Mouse (Mus musculus) embryonic facial prominence, embryonic 10.5 days (tissue): ENCODE measurements around the gene Abcc4. TPM values are rescaled to one million over a fixed set of nuclear protein-coding genes. Genes with fewer than 3 reads are reported as not detected.
A peak's percentile ranks its signal among the peaks of the same experiment; 100 is the strongest.

Experiments used
- DNase-seq: peaks from one replicate; pipeline ENCODE4 v3.0.0-alpha.2; 2017; ENCODE audit warnings: low spot score
- H3K27ac ChIP-seq: fragments of 300-500 bp; sonication (generic); replicated peaks from 2 replicates; pipeline ENCODE4 v1.5.1; 2016; ENCODE audit warnings: mild to moderate bottlenecking
- H3K27me3 ChIP-seq: fragments of 300-500 bp; sonication (generic); replicated peaks from 2 replicates; pipeline ENCODE4 v1.6.1; 2016; ENCODE audit warnings: low read depth, mild to moderate bottlenecking; ENCODE audit not compliant: poor library complexity, severe bottlenecking
- H3K36me3 ChIP-seq: fragments of 300-500 bp; sonication (generic); replicated peaks from 2 replicates; pipeline ENCODE4 v1.6.1; 2016; ENCODE audit warnings: mild to moderate bottlenecking, moderate library complexity
- H3K4me1 ChIP-seq: fragments of 300-500 bp; sonication (generic); 2 replicates; pipeline ENCODE4 v1.6.1; 2016
- H3K4me3 ChIP-seq: fragments of 300-500 bp; sonication (generic); 2 replicates; pipeline ENCODE4 v1.5.1; 2016; ENCODE audit warnings: mild to moderate bottlenecking, moderate library complexity
- H3K9me3 ChIP-seq: fragments of 300-500 bp; sonication (generic); 2 replicates; pipeline ENCODE4 v1.6.1; 2016; ENCODE audit warnings: mild to moderate bottlenecking
- WGBS: fragments of 180-500 bp; shearing (Covaris S2); methylation state at CpG from one replicate; pipeline ENCODE4 v1.1.7; 2016; 5-methylcytosine and 5-hydroxymethylcytosine counted together
- polyA plus RNA-seq: library from polyadenylated mRNA; unstranded; fragments of >200 nt; fragmentation: Nextera tagmentation; extraction: Ambion mirVana; gene quantifications from 2 replicates; pipeline ENCODE4 v1.2.1, GENCODE M21; 2016

The Abcc4 gene
- polyA plus RNA-seq, 1 experiment from 2014 or later, result 3.2 TPM

- H3K27me3 ChIP-seq, result peaks cover 83% of the 10 kb centered on the region
- peaks cover 24% of the 10 kb centered on the region for H3K4me1 ChIP-seq
- no peaks in the 10 kb centered on the region for H3K36me3 ChIP-seq
- H3K9me3 ChIP-seq, result no peaks in the 10 kb centered on the region
- no peak for DNase-seq
- H3K27ac ChIP-seq, result no peak overlapping the region
- WGBS, result 82% methylated on average over 11 of the region's 11 CpGs
- H3K4me3 ChIP-seq, result no peak overlapping the region
These were observed 943 bp upstream of the Abcc4 start for GRCm38 (mm10) chr14:118706962-118707361.

GRCm38 (mm10) chr14:118705465-118705807 lies 583 bp downstream of the Abcc4 start:
- DNase-seq, result no peak
- 2% methylated on average over 10 of the region's 10 CpGs for WGBS
- Histone ChIP-seq H3K4me1 (peaks cover 27% of the 10 kb centered on the region), H3K9me3 (no peaks in the 10 kb centered on the region), H3K27ac (peak overlapping the region; percentile 70), H3K27me3 (peaks cover 68% of the 10 kb centered on the region), H3K36me3 (no peaks in the 10 kb centered on the region), H3K4me3 (peak overlapping the region; percentile 70)

GRCm38 (mm10) chr14:118703363-118703762 lies 2.7 kb downstream of the Abcc4 start:
- peaks cover 40% of the 10 kb centered on the region for H3K4me1 ChIP-seq
- no peak overlapping the region for H3K4me3 ChIP-seq
- WGBS, result 84% methylated on average over 9 of the region's 9 CpGs
- peaks cover 55% of the 10 kb centered on the region for H3K27me3 ChIP-seq
- no peak overlapping the region for H3K27ac ChIP-seq
- no peaks in the 10 kb centered on the region for H3K9me3 ChIP-seq
- DNase-seq, result no peak
- H3K36me3 ChIP-seq, result no peaks in the 10 kb centered on the region

GRCm38 (mm10) chr14:118701991-118702608 lies 3.9 kb downstream of the Abcc4 start:
- no peak overlapping the region for H3K4me3 ChIP-seq
- H3K36me3 ChIP-seq, result no peaks in the 10 kb centered on the region
- H3K27me3 ChIP-seq, result peaks cover 44% of the 10 kb centered on the region
- H3K27ac ChIP-seq, result no peak overlapping the region
- H3K4me1 ChIP-seq, result peaks cover 40% of the 10 kb centered on the region
- DNase-seq, result no peak
- H3K9me3 ChIP-seq, result no peaks in the 10 kb centered on the region
- WGBS, result 57% methylated on average over 7 of the region's 7 CpGs

- H3K27me3 ChIP-seq, result peaks cover 29% of the 10 kb centered on the region
- no peak for DNase-seq
- peaks cover 28% of the 10 kb centered on the region for H3K4me1 ChIP-seq
- 84% methylated on average over 7 of the region's 7 CpGs for WGBS
- H3K27ac ChIP-seq, result no peak overlapping the region
- H3K4me3 ChIP-seq, result no peak overlapping the region
- no peaks in the 10 kb centered on the region for H3K36me3 ChIP-seq
- no peaks in the 10 kb centered on the region for H3K9me3 ChIP-seq
These were observed 5.4 kb downstream of the Abcc4 start for GRCm38 (mm10) chr14:118700576-118700975.

- no peak overlapping the region for H3K4me3 ChIP-seq
- no peak overlapping the region for H3K27ac ChIP-seq
- no peak for DNase-seq
- no peaks in the 10 kb centered on the region for H3K9me3 ChIP-seq
- peaks cover 24% of the 10 kb centered on the region for H3K4me1 ChIP-seq
- WGBS, result 62% methylated on average over 5 of the region's 5 CpGs
- H3K36me3 ChIP-seq, result no peaks in the 10 kb centered on the region
- peaks cover 23% of the 10 kb centered on the region for H3K27me3 ChIP-seq
These were observed 6.1 kb downstream of the Abcc4 start for GRCm38 (mm10) chr14:118699963-118700362.

GRCm38 (mm10) chr14:118699508-118699907 lies 6.5 kb downstream of the Abcc4 start:
- Histone ChIP-seq H3K9me3 (no peaks in the 10 kb centered on the region), H3K27me3 (peaks cover 18% of the 10 kb centered on the region), H3K36me3 (no peaks in the 10 kb centered on the region), H3K27ac (no peak overlapping the region), H3K4me3 (no peak overlapping the region), H3K4me1 (peaks cover 24% of the 10 kb centered on the region)
- 86% methylated on average over 10 of the region's 10 CpGs for WGBS
- no peak for DNase-seq

- Histone ChIP-seq H3K4me1 (peaks cover 31% of the 10 kb centered on the region), H3K4me3 (no peak overlapping the region), H3K27ac (no peak overlapping the region), H3K36me3 (no peaks in the 10 kb centered on the region), H3K9me3 (no peaks in the 10 kb centered on the region), H3K27me3 (no peaks in the 10 kb centered on the region)
- 93% methylated on average over 16 of the region's 16 CpGs for WGBS
- DNase-seq, result no peak
These were observed 9.3 kb downstream of the Abcc4 start for GRCm38 (mm10) chr14:118696556-118697289.

- H3K4me3 ChIP-seq, result no peak overlapping the region
- H3K27ac ChIP-seq, result no peak overlapping the region
- no peaks in the 10 kb centered on the region for H3K27me3 ChIP-seq
- no peaks in the 10 kb centered on the region for H3K36me3 ChIP-seq
- H3K9me3 ChIP-seq, result no peaks in the 10 kb centered on the region
- 94% methylated on average over 11 of the region's 11 CpGs for WGBS
- DNase-seq, result no peak
- H3K4me1 ChIP-seq, result peaks cover 37% of the 10 kb centered on the region
These were observed 10.2 kb downstream of the Abcc4 start for GRCm38 (mm10) chr14:118695866-118696265.

GRCm38 (mm10) chr14:118694321-118694720 lies 11.7 kb downstream of the Abcc4 start:
- WGBS, result 85% methylated on average over 7 of the region's 7 CpGs
- Histone ChIP-seq H3K36me3 (no peaks in the 10 kb centered on the region), H3K4me1 (peaks cover 32% of the 10 kb centered on the region), H3K27me3 (no peaks in the 10 kb centered on the region), H3K27ac (no peak overlapping the region), H3K9me3 (no peaks in the 10 kb centered on the region), H3K4me3 (no peak overlapping the region)
- DNase-seq, result no peak

GRCm38 (mm10) chr14:118691910-118692309 lies 14.1 kb downstream of the Abcc4 start:
- no peaks in the 10 kb centered on the region for H3K27me3 ChIP-seq
- peak overlapping the region; percentile 35; the same call in 1 of the 2 replicates for H3K27ac ChIP-seq
- no peaks in the 10 kb centered on the region for H3K36me3 ChIP-seq
- no peak overlapping the region for H3K4me3 ChIP-seq
- DNase-seq, result no peak
- peaks cover 34% of the 10 kb centered on the region for H3K4me1 ChIP-seq
- H3K9me3 ChIP-seq, result no peaks in the 10 kb centered on the region
- WGBS, result 76% methylated on average over 6 of the region's 6 CpGs

- no peaks in the 10 kb centered on the region for H3K36me3 ChIP-seq
- no peak for DNase-seq
- 84% methylated on average over 5 of the region's 5 CpGs for WGBS
- peaks cover 36% of the 10 kb centered on the region for H3K4me1 ChIP-seq
- H3K27me3 ChIP-seq, result no peaks in the 10 kb centered on the region
- no peak overlapping the region for H3K27ac ChIP-seq
- no peaks in the 10 kb centered on the region for H3K9me3 ChIP-seq
- no peak overlapping the region for H3K4me3 ChIP-seq
These were observed 14.6 kb downstream of the Abcc4 start for GRCm38 (mm10) chr14:118691404-118691803.

- no peak overlapping the region for H3K27ac ChIP-seq
- peaks cover 36% of the 10 kb centered on the region for H3K4me1 ChIP-seq
- no peaks in the 10 kb centered on the region for H3K9me3 ChIP-seq
- 59% methylated on average over 8 of the region's 8 CpGs for WGBS
- no peak overlapping the region for H3K4me3 ChIP-seq
- H3K27me3 ChIP-seq, result no peaks in the 10 kb centered on the region
- H3K36me3 ChIP-seq, result no peaks in the 10 kb centered on the region
- no peak for DNase-seq
These were observed 15.1 kb downstream of the Abcc4 start for GRCm38 (mm10) chr14:118690921-118691320.
